Mouse (Mus musculus): ENCODE results near the gene Acp4. TPM values are rescaled to one million over a fixed set of nuclear protein-coding genes. Genes with fewer than 3 reads are reported as not detected.
"Not testable (repeated sequence)": the region's sequence is repeated elsewhere in the genome, so short reads cannot be mapped to it uniquely, and the experiment has no call there.

Gene Acp4
- 0.14 TPM in 1 of 2 replicates, not detected in the other for polyA plus RNA-seq (2015; fragmentation: Nextera tagmentation; extraction: Ambion mirVana)

GRCm38 (mm10) chr7:44257278-44257677, at the start of gene Acp4:
Gene Acp4 (minus strand): TSS chr7:44257378.
- Histone ChIP-seq H3K9ac (ENCODE audit: low read depth, low read length) (no peak within 1 kb of the TSS), H3K9me3 (replicated peaks; ENCODE audit: control insufficient read depth, low read length, poor library complexity, severe bottlenecking) (no peaks in the 10 kb centered on the region), H3K36me3 (ENCODE audit: control insufficient read depth, insufficient read depth, low read length) (peaks cover 7% of the 10 kb centered on the region; the same call in 1 of the 2 replicates), H3K4me3 (ENCODE audit: low read depth, low read length) (no peak within 1 kb of the TSS), H3K27me3 (ENCODE audit: control insufficient read depth, insufficient read depth, low read depth, low read length) (no peaks in the 10 kb centered on the region), H3K4me1 (ENCODE audit: control insufficient read depth, insufficient read depth, low read length) (no peaks in the 10 kb centered on the region), H3K27ac (ENCODE audit: low read length) (no peak within 1 kb of the TSS), H3K4me2 (ENCODE audit: low read length) (no peak within 1 kb of the TSS)
- WGBS, result 77% methylated on average over 4 of the region's 4 CpGs
- ATAC-seq, result no peak

- Histone ChIP-seq H3K4me2 (ENCODE audit: low read length) (peak within 1 kb of the TSS; percentile 72), H3K9me3 (replicated peaks; ENCODE audit: control insufficient read depth, low read length, poor library complexity, severe bottlenecking) (no peaks in the 10 kb centered on the region), H3K9ac (ENCODE audit: low read depth, low read length) (0 out of 2 replicates have a peak within 1 kb of the TSS, but pooled peaks have one; percentile 11), H3K27ac (ENCODE audit: low read length) (peak within 1 kb of the TSS; percentile 92), H3K4me1 (ENCODE audit: control insufficient read depth, insufficient read depth, low read length) (peaks cover 18% of the 10 kb centered on the region), H3K36me3 (ENCODE audit: control insufficient read depth, insufficient read depth, low read length) (no peaks in the 10 kb centered on the region), H3K4me3 (ENCODE audit: low read depth, low read length) (peak within 1 kb of the TSS; percentile 67), H3K27me3 (ENCODE audit: control insufficient read depth, insufficient read depth, low read depth, low read length) (no peaks in the 10 kb centered on the region)
- WGBS, result 62% methylated on average over 6 of the region's 6 CpGs
- ATAC-seq, result no peak
These were observed 49.5 kb upstream of the Acp4 start, which contains the start of gene Clec11a for GRCm38 (mm10) chr7:44306516-44307240. Gene Clec11a (minus strand): TSS chr7:44306902.

- ATAC-seq, result no peak; the same call in 1 of the 2 replicates
- Histone ChIP-seq H3K9ac (ENCODE audit: low read depth, low read length) (0 out of 2 replicates have a peak overlapping the region, but pooled peaks have one; percentile 11), H3K4me1 (ENCODE audit: control insufficient read depth, insufficient read depth, low read length) (peaks cover 12% of the 10 kb centered on the region), H3K9me3 (replicated peaks; ENCODE audit: control insufficient read depth, low read length, poor library complexity, severe bottlenecking) (no peaks in the 10 kb centered on the region), H3K27me3 (ENCODE audit: control insufficient read depth, insufficient read depth, low read depth, low read length) (no peaks in the 10 kb centered on the region), H3K36me3 (ENCODE audit: control insufficient read depth, insufficient read depth, low read length) (no peaks in the 10 kb centered on the region), H3K27ac (ENCODE audit: low read length) (peak overlapping the region; percentile 92), H3K4me2 (ENCODE audit: low read length) (peak overlapping the region; percentile 72), H3K4me3 (ENCODE audit: low read depth, low read length) (peak overlapping the region; percentile 67)
- 11% methylated on average over 16 of the region's 16 CpGs for WGBS
These were observed 48.5 kb upstream of the Acp4 start for GRCm38 (mm10) chr7:44305686-44306085.

GRCm38 (mm10) chr7:44304775-44305641, 47.8 kb upstream of the Acp4 start:
- H3K4me1 ChIP-seq (ENCODE audit: control insufficient read depth, insufficient read depth, low read length), result peaks cover 12% of the 10 kb centered on the region
- ATAC-seq, result peak; percentile 94
- under 1% methylated on average over 49 of the region's 49 CpGs for WGBS
- H3K27me3 ChIP-seq (ENCODE audit: control insufficient read depth, insufficient read depth, low read depth, low read length), result no peaks in the 10 kb centered on the region
- H3K9me3 ChIP-seq (replicated peaks; ENCODE audit: control insufficient read depth, low read length, poor library complexity, severe bottlenecking), result no peaks in the 10 kb centered on the region
- H3K27ac ChIP-seq (ENCODE audit: low read length), result peak overlapping the region; percentile 92
- peak overlapping the region; percentile 67 for H3K4me3 ChIP-seq (ENCODE audit: low read depth, low read length)
- peak overlapping the region; percentile 72 for H3K4me2 ChIP-seq (ENCODE audit: low read length)
- H3K9ac ChIP-seq (ENCODE audit: low read depth, low read length), result peak overlapping the region; percentile 90
- H3K36me3 ChIP-seq (ENCODE audit: control insufficient read depth, insufficient read depth, low read length), result no peaks in the 10 kb centered on the region

- WGBS, result under 1% methylated on average over 25 of the region's 25 CpGs
- H3K9me3 ChIP-seq (replicated peaks; ENCODE audit: control insufficient read depth, low read length, poor library complexity, severe bottlenecking), result no peaks in the 10 kb centered on the region
- peak; percentile 57 for ATAC-seq
These were observed 47.2 kb upstream of the Acp4 start for GRCm38 (mm10) chr7:44304463-44304774.

GRCm38 (mm10) chr7:44303346-44304340, 46.5 kb upstream of the Acp4 start:
- H3K4me3 ChIP-seq (ENCODE audit: low read depth, low read length), result peak overlapping the region; percentile 67
- H3K4me1 ChIP-seq (ENCODE audit: control insufficient read depth, insufficient read depth, low read length), result peaks cover 12% of the 10 kb centered on the region
- no peak for ATAC-seq
- 81% methylated on average over 14 of the region's 14 CpGs for WGBS
- no peaks in the 10 kb centered on the region for H3K36me3 ChIP-seq (ENCODE audit: control insufficient read depth, insufficient read depth, low read length)
- H3K4me2 ChIP-seq (ENCODE audit: low read length), result peak overlapping the region; percentile 72
- peak overlapping the region; percentile 92 for H3K27ac ChIP-seq (ENCODE audit: low read length)
- peak overlapping the region; percentile 90 for H3K9ac ChIP-seq (ENCODE audit: low read depth, low read length)
- no peaks in the 10 kb centered on the region for H3K27me3 ChIP-seq (ENCODE audit: control insufficient read depth, insufficient read depth, low read depth, low read length)
- H3K9me3 ChIP-seq (replicated peaks; ENCODE audit: control insufficient read depth, low read length, poor library complexity, severe bottlenecking), result no peaks in the 10 kb centered on the region

More at GRCm38 (mm10) chr7:44304463-44304774, 47.2 kb upstream of the Acp4 start:
- no peaks in the 10 kb centered on the region for H3K36me3 ChIP-seq (ENCODE audit: control insufficient read depth, insufficient read depth, low read length)
- peaks cover 12% of the 10 kb centered on the region for H3K4me1 ChIP-seq (ENCODE audit: control insufficient read depth, insufficient read depth, low read length)
- H3K27ac ChIP-seq (ENCODE audit: low read length), result peak overlapping the region; percentile 92
- H3K27me3 ChIP-seq (ENCODE audit: control insufficient read depth, insufficient read depth, low read depth, low read length), result no peaks in the 10 kb centered on the region
- H3K9ac ChIP-seq (ENCODE audit: low read depth, low read length), result peak overlapping the region; percentile 90
- peak overlapping the region; percentile 72 for H3K4me2 ChIP-seq (ENCODE audit: low read length)
- H3K4me3 ChIP-seq (ENCODE audit: low read depth, low read length), result peak overlapping the region; percentile 67

- not testable (repeated sequence) for ATAC-seq; H3K9me3 ChIP-seq (replicated peaks; ENCODE audit: control insufficient read depth, low read length, poor library complexity, severe bottlenecking); H3K4me2 ChIP-seq (ENCODE audit: low read length); H3K36me3 ChIP-seq (ENCODE audit: control insufficient read depth, insufficient read depth, low read length); H3K9ac ChIP-seq (ENCODE audit: low read depth, low read length); H3K4me3 ChIP-seq (ENCODE audit: low read depth, low read length); H3K4me1 ChIP-seq (ENCODE audit: control insufficient read depth, insufficient read depth, low read length); H3K27ac ChIP-seq (ENCODE audit: low read length); H3K27me3 ChIP-seq (ENCODE audit: control insufficient read depth, insufficient read depth, low read depth, low read length)
- 70% methylated on average over 2 of the region's 2 CpGs for WGBS
These were observed 40.3 kb upstream of the Acp4 start for GRCm38 (mm10) chr7:44297501-44297900.

- ATAC-seq, result no peak
- Histone ChIP-seq H3K27ac (ENCODE audit: low read length) (no peak overlapping the region), H3K9ac (ENCODE audit: low read depth, low read length) (no peak overlapping the region), H3K27me3 (ENCODE audit: control insufficient read depth, insufficient read depth, low read depth, low read length) (no peaks in the 10 kb centered on the region), H3K4me1 (ENCODE audit: control insufficient read depth, insufficient read depth, low read length) (no peaks in the 10 kb centered on the region), H3K36me3 (ENCODE audit: control insufficient read depth, insufficient read depth, low read length) (no peaks in the 10 kb centered on the region), H3K9me3 (replicated peaks; ENCODE audit: control insufficient read depth, low read length, poor library complexity, severe bottlenecking) (no peaks in the 10 kb centered on the region), H3K4me2 (ENCODE audit: low read length) (no peak overlapping the region), H3K4me3 (ENCODE audit: low read depth, low read length) (no peak overlapping the region)
- 53% methylated on average over 4 of the region's 4 CpGs for WGBS
These were observed 34.2 kb upstream of the Acp4 start for GRCm38 (mm10) chr7:44291418-44291817.
